Mouse (Mus musculus) spleen, adult 10 weeks (tissue): Measurements from ENCODE around the gene Btf3. TPM values are rescaled to one million over a fixed set of nuclear protein-coding genes. Genes with fewer than 3 reads are reported as not detected.

Experiments
- polyA plus RNA-seq: library from polyadenylated mRNA; stranded (reverse); fragments of 350-450 nt; fragmentation: Illumina TruSeq; extraction: RNeasy Lipid Tissue Mini Kit (QIAGEN cat#74804); gene quantifications from one replicate; pipeline ENCODE4 v1.2.3, GENCODE M21; 2015; ENCODE audit warnings: low replicate concordance; ENCODE audit not compliant: insufficient read depth

The Btf3 gene
- polyA plus RNA-seq, result 854 TPM

GRCm38 (mm10) chr13:98316480-98317245 is at the start of gene Btf3:
TSS of gene Btf3 (minus strand) at chr13:98317006.

GRCm38 (mm10) chr13:98354090-98354801 is 37.4 kb upstream of the Btf3 start, which contains the start of gene Foxd1:
TSS of gene Foxd1 (plus strand) at chr13:98354242.

DNA sequence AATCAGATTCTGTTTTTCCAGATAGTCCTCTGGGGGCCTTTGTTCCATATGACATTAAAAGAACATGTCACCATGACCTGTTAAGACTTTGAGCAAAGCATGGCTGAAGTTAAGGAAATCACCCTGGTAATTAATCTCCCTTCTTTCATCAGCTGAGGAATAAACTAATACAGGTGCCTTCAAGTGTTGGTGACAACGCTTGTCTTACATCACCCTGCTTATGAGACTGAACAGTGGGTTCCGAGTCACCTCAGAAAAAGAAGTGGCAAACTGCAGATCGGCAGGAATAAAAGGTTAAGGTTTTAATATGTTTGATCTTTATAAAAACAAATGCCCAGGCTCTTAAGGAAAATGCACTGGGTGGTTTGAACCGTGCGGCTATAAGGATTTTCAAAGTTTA is 37.1 kb downstream of the Btf3 start, which contains the start of gene Gm21976:
Gene Gm21976 (plus strand): TSS at position 202 of the 400 bp plus-strand sequence.

GRCm38 (mm10) chr13:98262636-98263457 is 54.0 kb downstream of the Btf3 start, which contains the start of the genes Utp15 and Ankra2:
TSS of gene Utp15 (minus strand) at chr13:98263041.
TSS of gene Ankra2 (plus strand) at chr13:98263074.

Other genes with a start within 250 kb of the Btf3 start
- gene Arhgef28, start 110.6 kb downstream of the Btf3 start, polyA plus RNA-seq, result 0.41 TPM
- 41.0 TPM for gene Utp15, start 54.0 kb downstream of the Btf3 start, polyA plus RNA-seq
- 44.9 TPM for gene Ankra2, start 53.9 kb downstream of the Btf3 start, polyA plus RNA-seq
- gene Gm21976, start 37.1 kb downstream of the Btf3 start, polyA plus RNA-seq, result not detected
- gene Foxd1, start 37.2 kb upstream of the Btf3 start, polyA plus RNA-seq, result not detected
- gene Gm10320, start 175.0 kb upstream of the Btf3 start, polyA plus RNA-seq, result 0.61 TPM